Comparison of ENCODE assay signal across 10 mouse cellular contexts in genomic region chr14:25795067-25795466, GRCm38 (mm10). TPM values are rescaled to one million over a fixed set of nuclear protein-coding genes. Genes with fewer than 3 reads are reported as not detected.
A peak's percentile ranks its signal among the peaks of the same experiment; 100 is the strongest.
DNase-seq lines count a peak whose midpoint lies in the region; ATAC-seq and TF ChIP-seq lines count a peak whose summit lies in the region.
"Had no signal": no experiment of that assay in that cellular context is flagged by ENCODE, and none has a peak within 500 bp of the region (broad histone marks: within the 10 kb centered on the region; RNA-seq: fewer than 3 reads in every experiment).

No protein-coding gene starts in this region.

- 75% methylated on average over 6 of the region's 6 CpGs for WGBS in heart, embryonic 10.5 days
- WGBS in heart, embryonic 12.5 days = 73% methylated on average over 6 of the region's 6 CpGs
- WGBS in lung, embryonic 14.5 days = 60% methylated on average over 6 of the region's 6 CpGs
- WGBS in forebrain, embryonic 15.5 days = 71% methylated on average over 6 of the region's 6 CpGs
- 58% methylated on average over 6 of the region's 6 CpGs for WGBS in neural tube, embryonic 15.5 days

- H3K9ac ChIP-seq in heart, embryonic 12.5 days = no peak overlapping the region
- H3K9ac ChIP-seq in lung, embryonic 14.5 days = no peak overlapping the region
- no peak overlapping the region for H3K9ac ChIP-seq in forebrain, embryonic 15.5 days (replicated peaks)
- H3K9ac ChIP-seq in neural tube, embryonic 15.5 days (replicated peaks) = no peak overlapping the region

- no peak overlapping the region for H3K4me2 ChIP-seq in heart, embryonic 12.5 days
- H3K4me2 ChIP-seq in lung, embryonic 14.5 days = peak overlapping the region; percentile 8; the same call in 1 of the 2 replicates
- H3K4me2 ChIP-seq in forebrain, embryonic 15.5 days (replicated peaks) = no peak overlapping the region
- no peak overlapping the region for H3K4me2 ChIP-seq in neural tube, embryonic 15.5 days

- H3K4me3 ChIP-seq in heart, embryonic 10.5 days = no peak overlapping the region
- H3K4me3 ChIP-seq in heart, embryonic 12.5 days = no peak overlapping the region
- no peak overlapping the region for H3K4me3 ChIP-seq in lung, embryonic 14.5 days (ENCODE audit: low read depth, low read length)
- H3K4me3 ChIP-seq in forebrain, embryonic 15.5 days = no peak overlapping the region
- no peak overlapping the region for H3K4me3 ChIP-seq in neural tube, embryonic 15.5 days (replicated peaks)

- peaks cover 8% of the 10 kb centered on the region; the same call in 1 of the 2 replicates for H3K27me3 ChIP-seq in heart, embryonic 10.5 days (ENCODE audit: insufficient read depth, poor library complexity, severe bottlenecking)
- no peaks in the 10 kb centered on the region for H3K27me3 ChIP-seq in heart, embryonic 12.5 days (replicated peaks)
- H3K27me3 ChIP-seq in lung, embryonic 14.5 days (ENCODE audit: insufficient read depth, low read length) = no peaks in the 10 kb centered on the region
- H3K27me3 ChIP-seq in forebrain, embryonic 15.5 days = no peaks in the 10 kb centered on the region
- H3K27me3 ChIP-seq in neural tube, embryonic 15.5 days (replicated peaks) = no peaks in the 10 kb centered on the region; the same call in 1 of the 2 replicates

- H3K27ac ChIP-seq in heart, embryonic 10.5 days = peak overlapping the region; percentile 29; the same call in 1 of the 2 replicates
- H3K27ac ChIP-seq in heart, embryonic 12.5 days (ENCODE audit: poor library complexity, severe bottlenecking) = no peak overlapping the region
- H3K27ac ChIP-seq in lung, embryonic 14.5 days (ENCODE audit: low read depth) = peak overlapping the region; percentile 85
- peak overlapping the region; percentile 38 for H3K27ac ChIP-seq in forebrain, embryonic 15.5 days (replicated peaks)
- H3K27ac ChIP-seq in neural tube, embryonic 15.5 days (replicated peaks) = 0 out of 2 replicates have a peak overlapping the region, but pooled peaks have one; percentile 51

- H3K4me1 ChIP-seq in heart, embryonic 10.5 days = peaks cover 17% of the 10 kb centered on the region
- peaks cover 3% of the 10 kb centered on the region for H3K4me1 ChIP-seq in heart, embryonic 12.5 days (replicated peaks)
- H3K4me1 ChIP-seq in lung, embryonic 14.5 days (ENCODE audit: insufficient read depth) = peaks cover 3% of the 10 kb centered on the region; the same call in 1 of the 2 replicates
- peaks cover 9% of the 10 kb centered on the region for H3K4me1 ChIP-seq in forebrain, embryonic 15.5 days
- peaks cover 5% of the 10 kb centered on the region for H3K4me1 ChIP-seq in neural tube, embryonic 15.5 days

- no peak for TF ChIP-seq CTCF in lung, embryonic 14.5 days (IDR thresholded peaks at IDR 0.05; ENCODE audit: low read depth)

- H3K9me3 ChIP-seq in heart, embryonic 10.5 days = no peaks in the 10 kb centered on the region
- H3K9me3 ChIP-seq in heart, embryonic 12.5 days (replicated peaks) = 0 out of 2 replicates have a peak, but pooled peaks cover 3% of the 10 kb centered on the region
- H3K9me3 ChIP-seq in lung, embryonic 14.5 days (ENCODE audit: low read depth, low read length) = no peaks in the 10 kb centered on the region
- H3K9me3 ChIP-seq in forebrain, embryonic 15.5 days = no peaks in the 10 kb centered on the region
- no peaks in the 10 kb centered on the region for H3K9me3 ChIP-seq in neural tube, embryonic 15.5 days (replicated peaks)

- DNase-seq in heart, embryonic 10.5 days (ENCODE audit: low spot score) = no peak
- DNase-seq in lung, embryonic 14.5 days = no peak
- DNase-seq in lung, postnatal 10 days = no peak
- no peak for DNase-seq in spleen, postnatal 10 days (ENCODE audit: low spot score in 2 of 2)
- no peak for DNase-seq in yolk sac, embryonic 10.5 days (ENCODE audit: low spot score)
- DNase-seq: cerebellum, adult 2 months had no signal

- ATAC-seq in heart, embryonic 12.5 days (ENCODE audit: insufficient number of reproducible peaks, low FRiP score) = no peak
- ATAC-seq in lung, embryonic 14.5 days (ENCODE audit: insufficient read depth) = no peak
- no peak for ATAC-seq in forebrain, embryonic 15.5 days (replicated peaks)
- no peak for ATAC-seq in neural tube, embryonic 15.5 days (ENCODE audit: low FRiP score)
- ATAC-seq: CD4-positive, CD25-positive, alpha-beta regulatory T cell, adult 4 months had no signal

- H3K36me3 ChIP-seq in heart, embryonic 10.5 days = 0 out of 2 replicates have a peak, but pooled peaks cover 3% of the 10 kb centered on the region
- H3K36me3 ChIP-seq in heart, embryonic 12.5 days = no peaks in the 10 kb centered on the region
- no peaks in the 10 kb centered on the region for H3K36me3 ChIP-seq in lung, embryonic 14.5 days (ENCODE audit: insufficient read depth)
- H3K36me3 ChIP-seq in forebrain, embryonic 15.5 days = no peaks in the 10 kb centered on the region
- no peaks in the 10 kb centered on the region for H3K36me3 ChIP-seq in neural tube, embryonic 15.5 days

RNA-seq across cellular contexts. Expression of gene Zcchc24, which starts 26.2 kb away (rescaled TPM):
- 15.2 and 16.9 TPM in 2 replicates for polyA plus RNA-seq in heart, embryonic 10.5 days (2016; fragmentation: Nextera tagmentation; extraction: Ambion mirVana)
- 30.4 and 31.9 TPM in 2 replicates for polyA plus RNA-seq in heart, embryonic 12.5 days (2016; fragmentation: Nextera tagmentation; extraction: Ambion mirVana)
- 29.6 and 29.8 TPM in 2 replicates for polyA plus RNA-seq in lung, embryonic 14.5 days (2014; fragmentation: Nextera tagmentation; extraction: Ambion mirVana)
- polyA plus RNA-seq in forebrain, embryonic 15.5 days (2015; fragmentation: Nextera tagmentation; extraction: Ambion mirVana) = 10.7 and 12.3 TPM in 2 replicates
- 13.4 and 17.0 TPM in 2 replicates for polyA plus RNA-seq in neural tube, embryonic 15.5 days (2015; fragmentation: Nextera tagmentation; extraction: Ambion mirVana)

RNA-seq across cellular contexts. Expression of gene Anxa11, which starts 46.9 kb away (rescaled TPM):
- polyA plus RNA-seq in heart, embryonic 10.5 days (2016; fragmentation: Nextera tagmentation; extraction: Ambion mirVana) = 10.9 and 17.7 TPM in 2 replicates
- 23.5 and 24.1 TPM in 2 replicates for polyA plus RNA-seq in heart, embryonic 12.5 days (2016; fragmentation: Nextera tagmentation; extraction: Ambion mirVana)
- 19.4 and 23.7 TPM in 2 replicates for polyA plus RNA-seq in lung, embryonic 14.5 days (2014; fragmentation: Nextera tagmentation; extraction: Ambion mirVana)
- 1.7 and 1.8 TPM in 2 replicates for polyA plus RNA-seq in forebrain, embryonic 15.5 days (2015; fragmentation: Nextera tagmentation; extraction: Ambion mirVana)
- 2.3 and 15.9 TPM in 2 replicates for polyA plus RNA-seq in neural tube, embryonic 15.5 days (2015; fragmentation: Nextera tagmentation; extraction: Ambion mirVana)
